Mouse (Mus musculus) heart, adult 2 months (tissue): ENCODE results near the gene Sptbn1. TPM values are rescaled to one million over a fixed set of nuclear protein-coding genes. Genes with fewer than 3 reads are reported as not detected.

Experiments used
- DNase-seq, 2 experiments: peaks; one replicate each; pipeline ENCODE4 v3.0.0; 2021
- H3K27ac ChIP-seq: fragments of 200-600 bp; 2 replicates; pipeline ENCODE4 v1.8.1; 2022
- H3K27me3 ChIP-seq: fragments of 200-500 bp; 2 replicates; pipeline ENCODE4 v1.6.1; 2012; ENCODE audit warnings: mild to moderate bottlenecking, low read length, inconsistent platforms, mixed read lengths; ENCODE audit not compliant: control insufficient read depth, insufficient read depth
- H3K36me3 ChIP-seq: fragments of 200-500 bp; 2 replicates; pipeline ENCODE4 v1.6.1; 2012; ENCODE audit warnings: low read length, inconsistent platforms; ENCODE audit not compliant: control insufficient read depth, insufficient read depth
- H3K4me1 ChIP-seq: fragments of 200-500 bp; 2 replicates; pipeline ENCODE4 v1.6.1; 2011; ENCODE audit warnings: low read length; ENCODE audit not compliant: control insufficient read depth, insufficient read depth
- H3K4me3 ChIP-seq: fragments of 200-600 bp; 2 replicates; pipeline ENCODE4 v1.8.1; 2022
- H3K79me2 ChIP-seq: fragments of 200-500 bp; replicated peaks from 2 replicates; pipeline ENCODE4 v1.6.1; 2012; ENCODE audit warnings: mild to moderate bottlenecking, inconsistent platforms, low read length, moderate library complexity, mixed read lengths; ENCODE audit not compliant: control insufficient read depth, insufficient read depth
- H3K9ac ChIP-seq: fragments of 200-500 bp; 2 replicates; pipeline ENCODE4 v1.6.1; 2012; ENCODE audit warnings: low read depth, mild to moderate bottlenecking, control low read depth, inconsistent platforms, low read length, mixed read lengths
- CTCF ChIP-seq: fragments of 200-600 bp; IDR thresholded peaks from 2 replicates; pipeline ENCODE4 v1.8.1; 2022; ENCODE audit warnings: antibody characterized with exemption, mild to moderate bottlenecking, moderate library complexity
- EP300 ChIP-seq: fragments of 200-500 bp; IDR thresholded peaks from 2 replicates; pipeline ENCODE4 v1.6.1; 2011; ENCODE audit warnings: low read depth, low read length, control low read depth; ENCODE audit not compliant: insufficient read depth
- POLR2A ChIP-seq: fragments of 200-500 bp; IDR thresholded peaks from 2 replicates; pipeline ENCODE4 v1.6.1; 2011; ENCODE audit warnings: mild to moderate bottlenecking, low read depth, low read length, control low read depth; ENCODE audit not compliant: insufficient read depth
- WGBS: fragments of 180-500 bp; shearing (Covaris S2); methylation state at CpG from one replicate; pipeline ENCODE4 v1.1.7; 2018; 5-methylcytosine and 5-hydroxymethylcytosine counted together
- intact Hi-C: fragments of 180-260 bp; cut with DNase I; formaldehyde crosslinking; loops from one replicate; pipeline ENCODE4 v1.15.1; 2025
- polyA plus RNA-seq: library from polyadenylated mRNA; depleted of rRNA; stranded (reverse); fragments of >200 nt; gene quantifications from 2 replicates; pipeline ENCODE4 v1.2.3, GENCODE M21; 2012
- total RNA-seq, 2 experiments: library from RNA; stranded (reverse); gene quantifications; 2 replicates each; pipeline ENCODE4 v1.2.3; 2021

Sptbn1 gene
- total and polyA plus RNA-seq, 3 experiments = 169 to 570 (median 509) TPM

DNA sequence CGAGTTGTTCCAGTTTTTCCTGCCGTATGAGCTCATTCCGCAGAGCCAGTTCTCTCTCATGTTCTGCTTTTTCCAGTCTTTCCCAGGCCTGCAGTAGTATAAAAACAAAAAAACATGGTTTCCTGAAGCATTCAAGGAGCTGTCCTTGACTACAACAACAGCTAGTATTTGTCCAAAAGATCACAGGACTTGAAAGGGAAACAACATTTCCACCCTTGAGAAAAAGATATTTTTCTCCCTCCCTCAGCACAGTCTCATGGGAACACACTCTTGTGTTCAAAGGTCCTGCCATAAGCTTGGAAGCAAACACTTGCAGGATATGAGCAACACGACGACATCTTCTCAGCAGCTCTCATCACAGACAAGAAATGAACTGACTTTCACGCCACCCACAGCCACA is 124.9 kb downstream of the Sptbn1 start:
- TF ChIP-seq EP300 (no peak), CTCF (no peak), POLR2A (no peak; the same call in 1 of the 2 replicates)
- WGBS = 43% methylated on average over 6 of the region's 6 CpGs
- Histone ChIP-seq H3K27ac (peak overlapping the region; percentile 21), H3K9ac (no peak overlapping the region), H3K79me2 (peaks cover 10% of the 10 kb centered on the region), H3K4me3 (no peak overlapping the region), H3K27me3 (no peaks in the 10 kb centered on the region), H3K4me1 (peaks cover 14% of the 10 kb centered on the region), H3K36me3 (peaks cover 74% of the 10 kb centered on the region)
- DNase-seq = no peak
- intact Hi-C loops = loop anchor here (5.0 to 10.0 kb wide), 2 partner anchors 52 to 514 kb away; no protein-coding TSS in a partner anchor

DNA sequence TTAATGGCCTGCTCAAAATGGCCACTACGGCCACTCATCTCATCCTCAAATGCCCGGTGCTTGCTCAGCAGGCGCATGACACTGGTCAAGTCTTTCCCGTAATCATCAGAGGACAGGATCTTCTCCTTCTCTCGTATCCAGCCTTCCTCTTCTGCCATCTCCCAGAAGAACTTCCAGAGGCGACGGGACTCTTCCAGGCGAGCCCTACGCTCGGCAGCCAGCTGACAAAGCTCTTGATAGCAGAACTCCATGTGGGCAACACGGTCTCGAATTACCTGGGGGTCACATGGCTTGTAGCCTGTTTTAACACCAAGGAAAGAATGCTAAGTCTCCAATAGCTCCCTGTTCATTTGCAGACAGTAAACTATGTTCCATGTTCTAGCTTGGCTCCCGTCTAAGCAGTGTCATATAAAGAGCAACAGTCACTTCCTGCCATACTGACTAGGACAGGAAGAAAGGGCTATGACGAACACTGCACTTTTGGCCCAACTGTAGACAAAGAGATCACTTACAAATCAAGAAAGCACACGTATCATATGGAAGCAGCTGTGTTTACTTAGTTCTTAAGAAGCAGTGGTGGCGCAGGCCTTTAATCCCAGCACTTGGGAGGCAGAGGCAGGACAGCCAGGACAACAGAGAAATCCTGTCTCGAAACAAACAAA is 128.7 kb downstream of the Sptbn1 start:
- intact Hi-C loops = no loop called here
- peak in 1 of 2 experiments; percentile 38 for DNase-seq

DNA sequence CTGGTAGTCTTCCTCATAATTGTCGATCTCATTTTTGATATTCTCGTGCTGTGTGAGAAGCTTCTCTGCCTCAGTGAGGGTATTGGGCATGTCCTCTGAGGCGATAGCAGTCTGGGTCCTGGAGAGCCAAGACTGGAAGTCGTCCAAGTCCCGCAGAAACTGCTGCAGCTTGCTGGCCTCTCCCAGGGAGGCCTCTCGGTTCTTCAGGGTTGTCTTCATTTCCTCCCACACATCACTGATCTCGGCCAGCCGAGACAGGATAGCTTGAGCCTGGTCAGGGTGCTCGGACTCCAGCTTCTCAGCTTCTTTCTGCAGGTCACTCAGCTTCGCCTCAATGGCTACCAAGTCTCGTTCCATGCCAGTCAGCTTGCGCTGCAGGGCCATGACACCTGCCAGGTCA is 130.9 kb downstream of the Sptbn1 start:
- TF ChIP-seq CTCF (no peak), EP300 (no peak), POLR2A (no peak)
- Histone ChIP-seq H3K9ac (no peak overlapping the region), H3K4me1 (peaks cover 20% of the 10 kb centered on the region), H3K36me3 (peaks cover 76% of the 10 kb centered on the region), H3K79me2 (peaks cover 5% of the 10 kb centered on the region; the same call in 1 of the 2 replicates), H3K27ac (no peak overlapping the region), H3K4me3 (no peak overlapping the region), H3K27me3 (no peaks in the 10 kb centered on the region)
- WGBS = 36% methylated on average over 12 of the region's 12 CpGs
- peak; percentile 44 to 51 for DNase-seq
- intact Hi-C loops = no loop called here

More for the DNA sequence above, 128.7 kb downstream of the Sptbn1 start:
- H3K79me2 ChIP-seq = peaks cover 4% of the 10 kb centered on the region
- 40% methylated on average over 17 of the region's 17 CpGs for WGBS
- no peak overlapping the region for H3K9ac ChIP-seq
- H3K4me3 ChIP-seq = no peak overlapping the region
- H3K36me3 ChIP-seq = peaks cover 78% of the 10 kb centered on the region
- TF ChIP-seq POLR2A (no peak), EP300 (0 out of 2 replicates have a peak, but pooled peaks have one; percentile 20)
- peak overlapping the region; percentile 22 for H3K27ac ChIP-seq
- peaks cover 20% of the 10 kb centered on the region for H3K4me1 ChIP-seq
- H3K27me3 ChIP-seq = no peaks in the 10 kb centered on the region

DNA sequence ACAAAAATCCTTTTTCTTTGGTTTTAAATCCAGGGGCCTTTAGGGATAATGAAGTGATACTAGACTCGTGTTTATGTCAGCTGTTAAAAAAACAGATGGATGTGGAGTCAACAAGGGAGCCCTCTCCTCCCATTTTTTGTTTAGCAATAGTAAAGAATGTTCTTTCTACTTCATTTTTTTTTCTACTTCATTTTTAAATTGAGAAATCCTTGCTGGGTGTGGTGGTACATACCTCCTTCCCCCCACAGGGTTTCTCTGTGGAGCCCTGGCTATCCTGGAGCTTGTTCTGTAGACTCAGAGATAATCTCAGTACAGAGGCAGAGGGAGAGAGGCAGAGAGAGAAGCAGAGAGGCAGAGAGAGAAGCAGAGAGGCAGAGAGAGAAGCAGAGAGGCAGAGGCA is 133.9 kb downstream of the Sptbn1 start:
- H3K9ac ChIP-seq = no peak overlapping the region
- TF ChIP-seq POLR2A = no peak
- no peak for TF ChIP-seq EP300
- TF ChIP-seq CTCF = no peak
- H3K4me3 ChIP-seq = no peak overlapping the region
- H3K27me3 ChIP-seq = no peaks in the 10 kb centered on the region
- peaks cover 82% of the 10 kb centered on the region for H3K36me3 ChIP-seq
- H3K79me2 ChIP-seq = peaks cover 8% of the 10 kb centered on the region
- peaks cover 21% of the 10 kb centered on the region for H3K4me1 ChIP-seq
- DNase-seq = no peak
- WGBS = 33% methylated on average over 1 of the region's 1 CpGs
- intact Hi-C loops = no loop called here
- H3K27ac ChIP-seq = no peak overlapping the region

DNA sequence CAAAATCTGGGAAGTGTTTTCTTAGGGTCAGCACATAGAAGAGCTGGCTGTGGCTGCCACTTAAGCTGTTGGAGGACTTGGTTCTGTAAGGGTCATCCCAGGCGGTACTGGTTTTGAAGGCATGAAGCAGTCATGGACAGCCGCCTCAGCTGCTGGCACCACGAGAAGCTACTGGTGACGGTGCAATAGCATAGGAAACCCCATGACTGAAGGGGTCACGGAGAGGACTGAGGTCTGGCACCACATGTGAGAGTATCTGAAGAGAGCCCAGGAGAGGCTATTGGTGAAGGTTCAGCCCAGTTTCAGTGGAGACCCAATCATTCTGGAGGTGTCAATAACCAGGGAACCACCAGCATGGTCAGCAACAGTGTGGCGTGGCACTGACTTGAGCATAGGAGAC is 135.4 kb downstream of the Sptbn1 start:
- H3K27ac ChIP-seq = no peak overlapping the region; the same call in 1 of the 2 replicates
- H3K9ac ChIP-seq = no peak overlapping the region
- H3K27me3 ChIP-seq = no peaks in the 10 kb centered on the region
- WGBS = 42% methylated on average over 6 of the region's 6 CpGs
- no peak for DNase-seq
- intact Hi-C loops = no loop called here
- TF ChIP-seq CTCF (no peak), POLR2A (no peak), EP300 (no peak)
- H3K36me3 ChIP-seq = peaks cover 88% of the 10 kb centered on the region
- peaks cover 20% of the 10 kb centered on the region for H3K4me1 ChIP-seq
- no peak overlapping the region for H3K4me3 ChIP-seq
- H3K79me2 ChIP-seq = peaks cover 8% of the 10 kb centered on the region

DNA sequence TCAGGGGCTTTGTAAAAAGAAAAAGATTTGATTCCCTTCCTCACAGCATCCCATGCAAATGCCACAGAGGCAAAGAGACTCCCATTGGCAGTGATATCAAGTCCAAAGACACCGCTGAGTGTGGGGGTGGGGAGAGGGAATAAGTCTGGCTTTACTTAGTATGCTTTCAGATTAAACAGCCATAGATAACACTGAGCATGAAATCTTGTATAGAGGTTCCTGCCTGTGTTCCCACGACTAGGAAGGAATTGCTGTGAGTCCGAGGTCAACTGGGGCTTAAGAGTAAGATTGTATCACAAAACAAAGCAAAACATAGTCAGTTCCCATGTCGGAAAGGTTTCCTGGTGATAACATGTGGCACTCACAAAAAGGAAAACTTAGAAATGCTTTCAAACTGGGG is 136.3 kb downstream of the Sptbn1 start:
- H3K27ac ChIP-seq = no peak overlapping the region; the same call in 1 of the 2 replicates
- intact Hi-C loops = loop anchor here (2.0 kb wide), 1 partner anchor 23 kb away; no protein-coding TSS in a partner anchor
- no peaks in the 10 kb centered on the region for H3K27me3 ChIP-seq
- peaks cover 8% of the 10 kb centered on the region for H3K79me2 ChIP-seq
- no peak overlapping the region for H3K9ac ChIP-seq
- no peak for DNase-seq
- 19% methylated on average over 4 of the region's 4 CpGs for WGBS
- H3K4me1 ChIP-seq = peaks cover 15% of the 10 kb centered on the region
- no peak for TF ChIP-seq EP300
- TF ChIP-seq POLR2A = no peak
- TF ChIP-seq CTCF = no peak
- no peak overlapping the region for H3K4me3 ChIP-seq
- peaks cover 90% of the 10 kb centered on the region for H3K36me3 ChIP-seq
